Mouse (Mus musculus): ENCODE results near the gene Rbpj.

The Rbpj gene

DNA sequence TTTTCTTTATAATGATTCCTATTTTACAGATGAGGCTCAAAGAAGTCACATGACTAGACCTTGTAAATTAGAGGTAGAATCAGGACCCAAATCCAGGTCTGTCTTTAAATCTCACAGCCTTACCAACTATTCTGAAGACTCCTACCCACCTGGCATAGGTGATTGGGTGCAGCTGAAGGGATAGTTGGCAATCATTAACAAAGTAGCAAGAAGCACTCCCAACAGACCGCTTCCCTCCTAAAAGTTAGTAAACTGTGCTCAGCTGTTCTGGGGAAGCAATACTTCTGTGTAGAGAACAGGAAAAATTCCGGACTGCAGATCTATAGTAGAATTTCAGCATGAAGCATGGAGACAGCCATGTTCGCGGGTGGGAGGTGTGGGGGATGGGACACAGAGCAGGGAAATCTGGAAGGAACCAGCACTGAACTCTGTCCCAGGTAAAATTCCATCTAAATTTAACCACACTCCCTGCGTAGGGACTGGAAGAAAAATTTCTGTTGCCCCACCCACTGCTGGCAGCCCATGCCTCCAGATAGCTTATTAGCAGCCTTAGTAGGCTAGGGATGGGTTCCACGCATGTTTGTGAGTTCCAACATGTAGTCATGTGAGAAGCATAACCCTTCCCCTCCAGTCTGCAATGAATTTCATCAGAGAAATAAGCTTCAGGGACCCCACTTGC is 3.3 kb downstream of the Rbpj start:
- no peak for DNase-seq

DNA sequence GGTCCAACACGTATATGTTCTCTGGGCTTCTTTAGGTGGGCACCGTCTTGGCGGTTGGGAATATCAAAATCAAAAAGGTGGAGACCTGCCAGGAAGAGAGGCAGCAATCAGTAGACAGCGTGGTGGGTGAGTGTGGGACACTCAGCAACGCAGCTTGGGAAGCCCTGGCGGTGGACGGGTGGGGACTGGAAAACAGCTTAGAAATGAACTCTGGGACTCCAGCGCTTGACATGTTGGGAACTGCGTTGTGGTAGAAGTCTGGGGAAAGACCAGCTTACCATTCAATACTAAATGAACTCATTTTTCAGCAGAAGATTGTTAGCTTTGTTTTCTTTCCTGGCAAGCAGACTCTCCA is 3.8 kb downstream of the Rbpj start:
- DNase-seq = no peak

- DNase-seq = no peak
These were observed 4.5 kb downstream of the Rbpj start for GRCm38 (mm10) chr5:53470141-53471079.

GRCm38 (mm10) chr5:53472485-53472884 is 6.5 kb downstream of the Rbpj start:
- DNase-seq = no peak

GRCm38 (mm10) chr5:53479161-53479560 is 13.2 kb downstream of the Rbpj start:
- DNase-seq = no peak

- DNase-seq = no peak
These were observed 13.9 kb downstream of the Rbpj start for GRCm38 (mm10) chr5:53479891-53480290.

DNA sequence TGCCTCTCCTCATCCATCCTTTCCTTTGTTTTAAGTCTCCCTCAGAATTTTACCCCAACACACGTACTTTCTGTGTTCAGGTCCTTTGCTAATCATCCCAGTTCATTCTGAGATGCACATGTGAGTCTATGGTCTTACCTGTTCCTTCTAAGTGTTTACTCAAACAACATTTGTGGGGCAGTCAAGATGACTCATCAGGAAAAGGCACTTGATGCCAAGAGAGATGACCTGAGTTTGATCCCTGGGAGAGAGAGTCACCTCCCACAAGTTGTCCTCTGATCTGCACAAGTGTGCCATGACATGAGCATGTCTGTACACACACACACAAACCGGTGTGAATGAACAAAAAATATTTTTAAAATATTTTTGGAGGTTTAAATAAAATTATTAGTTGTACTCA is 15.1 kb downstream of the Rbpj start:
- DNase-seq = no peak

- DNase-seq = no peak
These were observed 19.2 kb downstream of the Rbpj start for GRCm38 (mm10) chr5:53485069-53485628.

GRCm38 (mm10) chr5:53485934-53486475 is 20.1 kb downstream of the Rbpj start:
- no peak for DNase-seq

DNA sequence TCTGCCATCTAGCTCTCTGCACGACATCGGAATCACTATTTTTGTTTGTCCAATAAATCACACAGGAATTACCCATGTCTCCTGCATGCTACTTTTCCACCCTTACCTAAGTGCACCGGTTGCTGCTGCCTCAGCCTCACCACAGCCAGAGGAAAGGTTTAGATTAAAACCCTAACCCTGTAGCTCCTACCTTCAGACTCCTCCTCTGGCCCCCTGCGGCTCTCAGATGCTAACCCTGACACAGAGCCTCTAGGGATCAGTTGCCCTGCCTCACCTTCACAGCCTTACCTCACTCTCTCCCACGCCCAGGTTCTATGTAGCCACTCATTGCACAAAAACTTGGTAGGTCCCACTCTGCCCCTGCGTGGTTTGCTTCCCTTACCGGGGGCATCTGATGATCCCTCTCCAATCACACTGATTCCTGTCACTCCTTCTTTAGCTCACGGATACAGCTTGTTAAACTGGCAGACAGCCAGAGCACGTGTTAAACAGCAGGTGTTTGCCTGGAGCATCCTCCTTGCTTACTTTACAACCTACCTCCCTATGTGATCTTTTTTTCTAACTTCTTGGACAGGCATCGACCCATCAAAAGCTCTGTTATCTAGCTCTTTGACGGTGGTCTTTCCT is 21.1 kb downstream of the Rbpj start:
- DNase-seq = no peak

GRCm38 (mm10) chr5:53490697-53491099 is 24.7 kb downstream of the Rbpj start:
- peak; percentile 29 for DNase-seq

DNA sequence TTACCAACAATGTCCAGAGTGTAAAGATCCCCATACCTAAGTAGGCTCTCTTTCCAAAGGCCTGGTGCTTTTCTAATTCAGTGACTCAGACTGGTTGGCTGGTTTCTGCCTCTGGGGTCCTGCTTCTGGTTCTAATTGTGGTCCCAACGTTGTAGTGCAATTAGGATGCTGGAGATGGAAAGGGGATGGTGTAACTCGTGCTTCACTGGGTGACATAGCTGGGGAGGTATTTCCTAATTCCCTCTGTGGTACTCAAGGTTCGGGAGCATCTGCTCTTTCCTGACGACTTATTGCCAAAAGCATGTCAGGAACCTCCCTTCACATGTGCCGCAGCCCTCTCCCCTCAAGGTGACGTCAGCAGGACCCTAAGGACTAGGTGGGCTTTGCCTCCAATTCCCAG is 27.8 kb downstream of the Rbpj start:
- DNase-seq = no peak

- no peak for DNase-seq
These were observed 28.7 kb downstream of the Rbpj start for GRCm38 (mm10) chr5:53494536-53495159.

GRCm38 (mm10) chr5:53496846-53497549 is 31.0 kb downstream of the Rbpj start:
- no peak for DNase-seq

GRCm38 (mm10) chr5:53499571-53499970 is 33.6 kb downstream of the Rbpj start:
- DNase-seq = no peak

- DNase-seq = no peak
These were observed 34.7 kb downstream of the Rbpj start for GRCm38 (mm10) chr5:53500509-53501145.

DNA sequence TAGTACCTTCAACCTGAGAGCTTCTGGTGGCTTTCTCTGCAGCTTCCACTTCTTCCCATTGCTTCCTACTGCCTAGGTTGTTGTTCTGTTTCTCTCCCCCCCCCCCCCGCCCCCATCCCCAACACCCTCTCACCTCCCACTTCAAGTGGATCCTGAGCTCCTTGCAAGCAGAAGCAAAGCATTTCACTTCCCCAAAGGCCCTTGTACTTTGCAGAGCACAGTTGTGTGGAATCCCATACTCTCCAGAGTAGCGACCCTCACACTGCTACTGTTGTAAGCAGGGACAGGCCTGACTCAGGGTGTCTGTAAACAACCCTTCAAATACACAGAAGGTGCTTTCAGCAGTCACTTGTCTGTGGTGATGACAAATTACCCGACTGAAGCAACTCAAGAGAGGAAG is 37.3 kb downstream of the Rbpj start:
- no peak for DNase-seq

DNA sequence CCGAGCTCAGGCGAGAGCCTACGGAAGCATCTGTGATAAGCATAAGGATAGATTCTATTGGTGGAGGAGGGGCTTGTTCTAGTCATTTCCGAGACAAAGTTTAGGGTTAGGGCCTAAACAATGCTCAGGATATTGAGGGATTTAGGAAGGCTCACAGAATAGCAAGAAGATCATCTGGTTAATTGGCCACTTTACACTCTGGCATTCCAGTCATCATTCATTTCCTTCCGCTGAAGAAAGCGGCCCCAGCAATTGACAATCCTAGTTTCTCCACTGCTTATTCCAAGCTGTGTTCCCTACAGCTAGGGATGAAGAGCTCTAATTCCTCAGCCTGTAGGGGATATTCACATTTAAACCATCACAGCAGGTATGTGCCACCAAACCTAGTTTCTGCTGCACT is 39.8 kb downstream of the Rbpj start:
- DNase-seq = no peak

DNA sequence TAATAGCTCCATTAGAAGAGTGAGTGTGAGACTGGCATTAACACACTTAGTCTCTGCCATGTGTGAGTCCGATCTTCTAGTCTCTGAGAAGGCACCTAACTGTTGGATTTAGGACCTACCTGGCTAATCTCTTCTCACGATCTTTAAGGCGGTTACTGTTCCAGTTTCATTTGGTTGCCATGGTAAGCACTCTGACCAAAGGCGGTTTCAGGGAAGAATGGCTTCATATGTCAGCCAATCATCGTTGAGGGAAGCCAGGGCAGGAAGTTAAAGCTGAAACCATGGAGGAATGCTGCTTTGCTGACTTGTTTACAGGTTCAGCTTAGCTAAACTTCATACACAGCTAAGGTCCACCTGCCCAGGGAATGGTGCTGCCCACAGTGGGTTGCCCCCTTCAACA is 41.4 kb downstream of the Rbpj start:
- no peak for DNase-seq

GRCm38 (mm10) chr5:53509465-53509864 is 43.5 kb downstream of the Rbpj start:
- no peak for DNase-seq

DNA sequence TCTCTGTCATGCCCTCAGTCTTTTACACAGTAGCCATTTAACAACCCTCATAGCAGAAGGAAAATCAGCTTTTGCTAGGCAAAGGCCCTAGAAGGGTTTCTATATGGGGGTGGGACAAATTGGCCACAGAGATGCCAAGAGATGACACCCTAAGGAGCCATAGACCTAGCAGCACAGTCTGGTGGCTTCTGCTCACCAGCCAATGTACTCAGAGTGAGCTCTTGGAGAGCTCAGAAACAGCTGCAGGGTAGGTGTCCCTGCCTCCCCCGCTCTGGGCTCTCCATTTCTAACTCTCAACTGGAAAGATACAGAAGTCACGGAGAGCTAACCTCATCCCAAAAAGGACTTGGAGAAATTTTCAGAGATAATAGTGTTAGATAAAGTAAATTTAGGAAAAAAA is 44.0 kb downstream of the Rbpj start:
- DNase-seq = no peak

- no peak for DNase-seq
These were observed 45.5 kb downstream of the Rbpj start for GRCm38 (mm10) chr5:53511426-53511825.
